Mouse (Mus musculus): ENCODE data around the gene Ubtd2. TPM values are rescaled to one million over a fixed set of nuclear protein-coding genes. Genes with fewer than 3 reads are reported as not detected.
"Not testable (repeated sequence)": the region's sequence is repeated elsewhere in the genome, so short reads cannot be mapped to it uniquely, and the experiment has no call there.

The Ubtd2 gene
- polyA plus RNA-seq, 1 experiment: not detected

DNA sequence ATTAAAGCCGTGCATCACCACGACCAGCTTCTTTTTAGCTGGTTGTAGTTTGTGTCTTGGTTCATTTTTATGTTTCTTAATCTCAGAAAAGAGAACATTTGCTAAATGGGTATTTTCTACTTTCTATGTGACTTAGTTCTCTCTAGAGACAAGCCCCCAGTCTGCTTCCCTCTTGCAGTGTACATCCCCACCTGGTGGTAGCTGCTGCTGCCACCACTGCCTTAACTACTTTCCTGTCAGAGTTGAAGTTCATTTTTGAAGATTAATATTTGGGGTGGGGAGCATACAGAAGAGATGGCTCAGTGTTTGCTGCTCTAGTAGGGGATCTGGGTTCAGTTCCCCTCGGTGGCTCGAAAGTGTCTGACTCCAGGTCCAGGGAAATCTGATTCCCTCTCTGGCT lies 44.8 kb downstream of the Ubtd2 start:
- Histone ChIP-seq H3K4me1 (ENCODE audit: control insufficient read depth, insufficient read depth, low read length) (no peaks in the 10 kb centered on the region), H3K27ac (ENCODE audit: insufficient read depth, low read depth, low read length) (no peak overlapping the region), H3K4me3 (ENCODE audit: insufficient read depth, low read depth, low read length) (no peak overlapping the region)
- WGBS: 94% methylated on average over 4 of the region's 4 CpGs
- TF ChIP-seq CTCF (IDR thresholded peaks at IDR 0.05; ENCODE audit: insufficient read depth, low read depth, low read length) (no peak), POLR2A (IDR thresholded peaks at IDR 0.05; ENCODE audit: insufficient read depth, low read depth, low read length) (no peak)

DNA sequence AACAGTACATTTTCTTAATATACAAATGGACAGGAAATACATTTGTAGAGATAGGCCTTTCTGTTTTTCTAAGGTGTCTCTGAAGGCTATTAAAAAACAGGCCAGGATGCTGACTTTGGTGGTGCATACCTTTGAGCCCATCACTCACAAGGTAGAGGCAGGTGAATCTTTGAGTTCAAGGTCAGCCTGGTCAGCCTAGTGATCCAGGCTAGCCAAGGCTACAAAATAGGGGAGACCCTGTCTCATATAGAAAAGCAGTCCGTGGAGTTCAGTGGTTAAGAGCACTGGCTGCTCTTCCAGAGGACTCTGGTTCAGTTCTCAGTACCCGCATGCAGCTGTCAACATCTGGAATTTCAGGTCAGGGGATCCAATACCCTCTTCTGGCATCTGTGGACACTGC lies 48.5 kb downstream of the Ubtd2 start:
- no peak for TF ChIP-seq POLR2A (IDR thresholded peaks at IDR 0.05; ENCODE audit: insufficient read depth, low read depth, low read length)
- no peak for TF ChIP-seq CTCF (IDR thresholded peaks at IDR 0.05; ENCODE audit: insufficient read depth, low read depth, low read length)
- Histone ChIP-seq H3K4me1 (ENCODE audit: control insufficient read depth, insufficient read depth, low read length) (peaks cover 2% of the 10 kb centered on the region; the same call in 1 of the 2 replicates), H3K4me3 (ENCODE audit: insufficient read depth, low read depth, low read length) (no peak overlapping the region), H3K27ac (ENCODE audit: insufficient read depth, low read depth, low read length) (no peak overlapping the region)
- 96% methylated on average over 2 of the region's 2 CpGs for WGBS

- 70% methylated on average over 7 of the region's 7 CpGs for WGBS
- Histone ChIP-seq H3K27ac (ENCODE audit: insufficient read depth, low read depth, low read length) (no peak overlapping the region; the same call in 1 of the 2 replicates), H3K4me3 (ENCODE audit: insufficient read depth, low read depth, low read length) (no peak overlapping the region), H3K4me1 (ENCODE audit: control insufficient read depth, insufficient read depth, low read length) (peaks cover 2% of the 10 kb centered on the region; the same call in 1 of the 2 replicates)
- no peak for TF ChIP-seq CTCF (IDR thresholded peaks at IDR 0.05; ENCODE audit: insufficient read depth, low read depth, low read length)
- TF ChIP-seq POLR2A (IDR thresholded peaks at IDR 0.05; ENCODE audit: insufficient read depth, low read depth, low read length): no peak
Measured at GRCm38 (mm10) chr11:32505091-32505739, 50.0 kb downstream of the Ubtd2 start.

GRCm38 (mm10) chr11:32510930-32511329 lies 55.8 kb downstream of the Ubtd2 start:
- H3K27ac ChIP-seq (ENCODE audit: insufficient read depth, low read depth, low read length): no peak overlapping the region
- H3K4me1 ChIP-seq (ENCODE audit: control insufficient read depth, insufficient read depth, low read length): no peaks in the 10 kb centered on the region
- WGBS: 87% methylated on average over 1 of the region's 1 CpGs
- H3K4me3 ChIP-seq (ENCODE audit: insufficient read depth, low read depth, low read length): no peak overlapping the region
- TF ChIP-seq POLR2A (IDR thresholded peaks at IDR 0.05; ENCODE audit: insufficient read depth, low read depth, low read length) (no peak), CTCF (IDR thresholded peaks at IDR 0.05; ENCODE audit: insufficient read depth, low read depth, low read length) (no peak)

GRCm38 (mm10) chr11:32514853-32515252 lies 59.7 kb downstream of the Ubtd2 start:
- not testable (repeated sequence) for H3K4me1 ChIP-seq (ENCODE audit: control insufficient read depth, insufficient read depth, low read length); H3K27ac ChIP-seq (ENCODE audit: insufficient read depth, low read depth, low read length); H3K4me3 ChIP-seq (ENCODE audit: insufficient read depth, low read depth, low read length)
- 89% methylated on average over 5 of the region's 5 CpGs for WGBS

- Histone ChIP-seq H3K27ac (ENCODE audit: insufficient read depth, low read depth, low read length) (no peak overlapping the region), H3K4me1 (ENCODE audit: control insufficient read depth, insufficient read depth, low read length) (no peaks in the 10 kb centered on the region), H3K4me3 (ENCODE audit: insufficient read depth, low read depth, low read length) (no peak overlapping the region)
- TF ChIP-seq CTCF (IDR thresholded peaks at IDR 0.05; ENCODE audit: insufficient read depth, low read depth, low read length) (no peak), POLR2A (IDR thresholded peaks at IDR 0.05; ENCODE audit: insufficient read depth, low read depth, low read length) (no peak)
- WGBS: 84% methylated on average over 12 of the region's 12 CpGs
Measured at GRCm38 (mm10) chr11:32516091-32516490, 60.9 kb downstream of the Ubtd2 start.

DNA sequence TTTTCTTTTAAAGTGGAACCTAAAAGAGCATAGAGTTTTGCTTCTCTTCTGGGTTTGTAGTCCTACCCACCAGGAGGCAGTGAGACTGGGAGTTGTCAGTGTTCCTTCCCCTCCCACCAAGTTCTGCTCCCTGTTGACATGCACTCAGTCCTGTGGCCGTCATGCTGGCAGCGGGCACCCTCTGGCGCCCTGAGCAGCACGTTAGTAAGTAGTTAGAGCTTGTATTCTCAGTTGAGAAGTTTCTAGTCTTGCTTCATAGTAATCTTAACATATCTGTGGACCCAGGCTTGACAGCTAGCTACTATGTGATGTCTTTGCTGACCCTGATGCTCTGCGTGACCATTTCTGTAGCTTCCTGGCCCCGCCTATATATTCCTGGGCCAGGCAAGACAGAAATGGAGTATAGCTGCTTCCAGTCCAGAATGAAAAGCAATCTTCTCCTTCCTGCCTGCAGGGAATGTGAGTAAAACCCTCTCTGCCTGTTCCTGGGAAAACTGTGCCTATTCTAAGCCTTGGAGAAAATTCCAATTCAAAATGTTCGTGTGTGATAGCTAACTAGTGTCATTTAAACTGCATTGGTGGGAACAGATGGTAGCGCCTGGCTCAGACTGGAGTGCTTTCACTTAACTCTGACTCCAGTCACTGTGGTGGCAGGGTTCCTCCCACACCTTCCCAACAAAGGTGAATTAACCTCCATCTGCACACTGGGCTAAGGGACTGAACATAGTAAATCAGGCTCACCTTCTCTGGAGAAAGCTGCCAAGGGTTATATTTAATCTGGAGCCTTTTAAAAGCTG lies 61.9 kb downstream of the Ubtd2 start:
- H3K27ac ChIP-seq (ENCODE audit: insufficient read depth, low read depth, low read length): no peak overlapping the region

GRCm38 (mm10) chr11:32518770-32519169 lies 63.6 kb downstream of the Ubtd2 start:
- Histone ChIP-seq H3K4me1 (ENCODE audit: control insufficient read depth, insufficient read depth, low read length) (no peaks in the 10 kb centered on the region), H3K4me3 (ENCODE audit: insufficient read depth, low read depth, low read length) (no peak overlapping the region), H3K27ac (ENCODE audit: insufficient read depth, low read depth, low read length) (no peak overlapping the region)
- 92% methylated on average over 4 of the region's 4 CpGs for WGBS
- TF ChIP-seq POLR2A (IDR thresholded peaks at IDR 0.05; ENCODE audit: insufficient read depth, low read depth, low read length): no peak
- TF ChIP-seq CTCF (IDR thresholded peaks at IDR 0.05; ENCODE audit: insufficient read depth, low read depth, low read length): no peak

More for the DNA sequence above, 61.9 kb downstream of the Ubtd2 start:
- no peaks in the 10 kb centered on the region for H3K4me1 ChIP-seq (ENCODE audit: control insufficient read depth, insufficient read depth, low read length)
- 82% methylated on average over 8 of the region's 8 CpGs for WGBS
- no peak overlapping the region for H3K4me3 ChIP-seq (ENCODE audit: insufficient read depth, low read depth, low read length)
- TF ChIP-seq CTCF (IDR thresholded peaks at IDR 0.05; ENCODE audit: insufficient read depth, low read depth, low read length) (no peak), POLR2A (IDR thresholded peaks at IDR 0.05; ENCODE audit: insufficient read depth, low read depth, low read length) (no peak)

DNA sequence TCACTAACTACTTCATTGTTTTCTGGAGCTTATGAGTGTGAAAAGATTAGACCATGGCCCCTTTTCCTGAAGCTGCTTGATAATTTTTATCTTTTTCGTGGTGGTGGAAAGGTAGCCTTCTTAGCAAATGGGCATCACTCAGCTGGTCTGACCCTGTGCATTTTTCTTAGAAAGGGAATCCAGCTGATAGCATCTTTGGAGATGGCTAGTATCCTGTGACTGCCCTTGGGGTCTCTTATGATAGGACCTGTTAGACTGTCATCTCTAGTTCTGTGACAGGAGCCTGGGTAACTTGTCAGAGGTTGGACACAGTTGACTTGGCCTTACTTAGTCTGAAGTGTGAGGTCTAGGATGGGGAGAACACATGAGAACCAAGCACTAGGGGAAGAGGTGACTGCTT lies 64.2 kb downstream of the Ubtd2 start:
- H3K27ac ChIP-seq (ENCODE audit: insufficient read depth, low read depth, low read length): no peak overlapping the region
- WGBS: 94% methylated on average over 1 of the region's 1 CpGs
- no peak overlapping the region for H3K4me3 ChIP-seq (ENCODE audit: insufficient read depth, low read depth, low read length)
- H3K4me1 ChIP-seq (ENCODE audit: control insufficient read depth, insufficient read depth, low read length): no peaks in the 10 kb centered on the region
- no peak for TF ChIP-seq POLR2A (IDR thresholded peaks at IDR 0.05; ENCODE audit: insufficient read depth, low read depth, low read length)
- no peak for TF ChIP-seq CTCF (IDR thresholded peaks at IDR 0.05; ENCODE audit: insufficient read depth, low read depth, low read length)
